Mouse (Mus musculus): ENCODE results near the gene Evi2a.

The Evi2a gene

GRCm38 (mm10) chr11:79527015-79527738, 3.2 kb downstream of the Evi2a start:
- intact Hi-C loops (cut with DNase I), result no loop called here

- intact Hi-C loops (cut with DNase I), result no loop called here
Observed at GRCm38 (mm10) chr11:79526549-79526948, 3.9 kb downstream of the Evi2a start.

- intact Hi-C loops (cut with DNase I), result no loop called here
Observed at GRCm38 (mm10) chr11:79524310-79524575, 6.2 kb downstream of the Evi2a start.

- intact Hi-C loops (cut with DNase I), result no loop called here
Observed at GRCm38 (mm10) chr11:79523560-79524309, 6.7 kb downstream of the Evi2a start, which contains the start of gene Evi2b. Gene Evi2b, minus strand, starts transcription at chr11:79523762.

- intact Hi-C loops (cut with DNase I), result no loop called here
Observed at GRCm38 (mm10) chr11:79522944-79523343, 7.5 kb downstream of the Evi2a start.

- intact Hi-C loops (cut with DNase I), result no loop called here
Observed at GRCm38 (mm10) chr11:79521930-79522329, 8.5 kb downstream of the Evi2a start.

GRCm38 (mm10) chr11:79520772-79521171, 9.6 kb downstream of the Evi2a start:
- intact Hi-C loops (cut with DNase I), result no loop called here

GRCm38 (mm10) chr11:79519878-79520291, 10.5 kb downstream of the Evi2a start:
- intact Hi-C loops (cut with DNase I), result no loop called here

GRCm38 (mm10) chr11:79519299-79519698, 11.1 kb downstream of the Evi2a start:
- intact Hi-C loops (cut with DNase I), result no loop called here

GRCm38 (mm10) chr11:79515798-79516197, 14.6 kb downstream of the Evi2a start:
- intact Hi-C loops (cut with DNase I), result no loop called here

- intact Hi-C loops (cut with DNase I), result no loop called here
Observed at GRCm38 (mm10) chr11:79515331-79515730, 15.1 kb downstream of the Evi2a start.

GRCm38 (mm10) chr11:79511970-79512369, 18.4 kb downstream of the Evi2a start:
- intact Hi-C loops (cut with DNase I), result no loop called here

- intact Hi-C loops (cut with DNase I), result no loop called here
Observed at GRCm38 (mm10) chr11:79504506-79504905, 25.9 kb downstream of the Evi2a start.

GRCm38 (mm10) chr11:79503845-79504244, 26.6 kb downstream of the Evi2a start, which contains the start of gene Omg:
Gene Omg, minus strand, starts transcription at chr11:79504084.
- intact Hi-C loops (cut with DNase I), result no loop called here

- intact Hi-C loops (cut with DNase I), result no loop called here
Observed at GRCm38 (mm10) chr11:79502917-79503316, 27.5 kb downstream of the Evi2a start.

- intact Hi-C loops (cut with DNase I), result no loop called here
Observed at GRCm38 (mm10) chr11:79494976-79495800, 35.2 kb downstream of the Evi2a start.

GRCm38 (mm10) chr11:79484721-79485120, 45.7 kb downstream of the Evi2a start:
- intact Hi-C loops (cut with DNase I), result no loop called here

- intact Hi-C loops (cut with DNase I), result no loop called here
Observed at GRCm38 (mm10) chr11:79483876-79484528, 46.4 kb downstream of the Evi2a start.

GRCm38 (mm10) chr11:79483392-79483791, 47.0 kb downstream of the Evi2a start:
- intact Hi-C loops (cut with DNase I), result no loop called here
